Mouse (Mus musculus) brain, embryonic 14.5 days (tissue): ENCODE measurements around the gene Hoxb5. TPM values are rescaled to one million over a fixed set of nuclear protein-coding genes. Genes with fewer than 3 reads are reported as not detected.

ENCODE experiments used
- DNase-seq: peaks from one replicate; pipeline ENCODE4 v3.0.0-alpha.2; 2011; ENCODE audit warnings: low read depth
- CTCF ChIP-seq: fragments of 200-500 bp; IDR thresholded peaks from 2 replicates; pipeline ENCODE4 v1.5.1; 2012; ENCODE audit warnings: inconsistent platforms, mild to moderate bottlenecking, moderate library complexity, borderline replicate concordance; ENCODE audit not compliant: insufficient read depth, insufficient read length; ENCODE audit errors: extremely low read depth
- POLR2A ChIP-seq: fragments of 200-500 bp; IDR thresholded peaks from 2 replicates; pipeline ENCODE4 v1.6.1; 2012; ENCODE audit warnings: mild to moderate bottlenecking, inconsistent platforms, borderline replicate concordance; ENCODE audit not compliant: poor library complexity, insufficient read depth, insufficient read length, severe bottlenecking; ENCODE audit errors: extremely low read depth
- polyA plus RNA-seq: library from polyadenylated mRNA; depleted of rRNA; stranded (reverse); fragments of >200 nt; gene quantifications from 2 replicates; pipeline ENCODE4 v1.2.3, GENCODE M21; 2012

Gene Hoxb5
- polyA plus RNA-seq, 1 experiment: 43.9 TPM

DNA sequence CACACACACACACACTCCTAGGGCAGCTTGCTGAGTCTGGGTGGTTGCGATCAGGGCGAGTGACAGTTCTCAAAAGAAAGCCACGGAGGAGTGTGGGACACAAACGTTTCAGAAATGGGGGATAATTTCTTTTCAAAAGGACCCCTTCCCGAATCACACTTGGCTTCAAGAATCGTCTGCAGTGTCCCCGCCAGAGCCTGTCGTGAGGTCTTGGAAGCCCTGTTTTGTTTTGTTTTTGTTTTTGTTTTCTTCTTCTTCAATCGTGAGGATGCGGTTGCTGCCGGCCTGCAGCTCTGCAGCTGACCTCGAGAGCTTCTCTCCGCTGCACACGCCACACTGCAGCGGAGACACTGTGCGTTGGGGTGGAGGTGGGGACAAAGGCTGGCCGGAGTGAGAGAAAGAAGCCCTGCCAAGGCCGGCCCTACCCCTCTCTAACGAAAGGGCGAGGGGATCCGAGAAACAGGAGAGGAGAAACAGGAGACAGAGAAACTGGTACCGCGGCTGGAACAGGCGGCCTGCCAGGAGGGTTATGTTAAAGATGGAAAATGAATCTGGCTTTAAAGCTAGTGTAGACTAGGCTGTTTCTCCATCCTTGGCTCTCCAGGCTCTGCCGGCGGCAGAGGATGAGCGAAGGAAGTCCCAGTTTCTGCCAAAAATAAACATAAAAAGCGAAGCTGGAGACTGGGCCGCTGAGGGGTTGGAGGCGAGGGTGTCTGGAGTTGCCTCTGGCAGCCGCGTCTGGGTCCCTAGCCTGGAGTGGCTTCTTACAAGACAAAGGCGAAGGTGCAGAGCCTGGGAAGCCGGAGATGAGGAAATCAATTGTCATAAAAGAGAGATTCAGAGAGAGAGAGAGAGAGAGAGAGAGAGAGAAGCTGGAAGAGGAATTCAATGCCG lies 25.7 kb upstream of the Hoxb5 start:
- TF ChIP-seq POLR2A (no peak), CTCF (no peak)
- no peak for DNase-seq

DNA sequence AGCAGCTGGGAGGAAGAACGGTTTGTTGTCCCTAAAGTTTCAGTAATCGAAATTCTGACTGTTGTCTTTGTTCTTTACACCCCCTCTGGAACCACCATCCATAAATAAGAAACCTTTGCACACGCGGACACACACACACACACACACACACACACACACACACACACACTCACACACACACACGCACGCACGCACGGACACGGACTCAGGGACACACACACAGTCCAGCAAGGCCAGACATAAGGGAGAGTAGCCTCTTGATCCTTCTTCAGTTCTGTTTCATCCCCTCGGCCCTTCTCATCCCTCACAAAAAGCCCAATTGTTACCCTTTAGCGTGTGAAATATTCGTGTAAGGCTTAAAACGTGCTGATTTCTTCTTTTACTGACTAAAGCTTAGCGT lies 24.8 kb upstream of the Hoxb5 start:
- TF ChIP-seq POLR2A (no peak), CTCF (no peak)

DNA sequence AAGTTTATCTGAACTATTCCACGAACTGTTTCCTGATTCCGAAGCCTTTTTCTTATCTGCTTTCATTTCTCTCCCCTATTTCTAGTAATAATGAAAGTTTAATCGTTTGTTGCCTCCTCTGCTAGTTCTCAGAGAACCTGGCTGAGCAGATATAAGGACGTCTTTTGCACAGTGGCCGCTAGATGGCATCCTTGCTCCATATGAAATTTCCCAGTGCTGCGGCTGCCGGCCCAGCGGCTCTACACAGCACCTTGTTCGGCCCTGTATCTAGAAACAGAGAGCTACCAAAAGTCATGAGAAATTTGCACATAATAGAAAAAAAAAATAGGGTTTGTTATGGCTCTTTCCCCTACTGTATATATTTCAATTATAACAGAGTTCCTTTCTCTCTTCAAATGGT lies 24.4 kb upstream of the Hoxb5 start:
- TF ChIP-seq POLR2A: no peak
- TF ChIP-seq CTCF: peak; percentile 88

More for the DNA sequence above, 24.8 kb upstream of the Hoxb5 start:
- no peak for DNase-seq

DNA sequence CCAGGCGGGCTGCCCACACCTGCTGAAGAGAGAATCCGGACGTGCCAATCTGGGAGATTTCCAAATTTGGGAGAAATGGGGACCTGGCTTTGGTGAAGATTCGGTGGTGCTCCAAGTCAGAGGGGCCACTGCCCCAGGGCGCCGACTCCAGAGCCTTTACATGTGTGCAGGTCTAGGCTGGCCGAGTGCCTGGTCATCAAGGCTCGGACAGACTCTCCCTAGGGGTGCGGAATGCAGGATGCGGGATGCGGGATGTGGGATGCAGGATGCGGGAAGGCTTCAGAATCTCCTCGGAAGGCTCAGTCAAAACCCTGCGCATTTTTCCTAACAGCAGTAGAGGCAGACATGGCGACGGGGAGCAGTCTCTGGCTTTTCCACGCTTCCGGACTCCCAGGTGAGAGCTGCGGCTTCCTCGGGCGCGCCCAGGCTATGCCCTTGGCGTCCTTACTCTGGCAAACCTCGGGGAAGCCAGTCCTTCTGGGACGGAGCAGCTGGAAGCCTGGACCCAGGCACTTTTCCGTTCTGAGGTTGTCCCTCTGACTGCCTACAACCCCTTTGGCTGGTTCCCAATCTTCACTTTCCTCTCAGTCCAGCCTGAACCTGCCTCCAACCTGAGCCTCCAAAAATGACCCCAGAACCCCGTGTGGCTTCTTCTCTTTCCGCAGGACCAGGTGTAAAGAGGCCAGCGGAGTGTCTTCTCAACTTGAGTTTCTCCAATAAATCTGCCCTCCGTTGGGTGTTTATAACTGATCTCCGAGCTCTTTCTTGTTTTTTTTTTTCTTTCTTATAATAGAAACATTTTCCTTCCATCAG lies 23.5 kb upstream of the Hoxb5 start:
- TF ChIP-seq POLR2A (no peak), CTCF (no peak)
- no peak for DNase-seq

More for the DNA sequence above, 24.4 kb upstream of the Hoxb5 start:
- DNase-seq: peak; percentile 94

DNA sequence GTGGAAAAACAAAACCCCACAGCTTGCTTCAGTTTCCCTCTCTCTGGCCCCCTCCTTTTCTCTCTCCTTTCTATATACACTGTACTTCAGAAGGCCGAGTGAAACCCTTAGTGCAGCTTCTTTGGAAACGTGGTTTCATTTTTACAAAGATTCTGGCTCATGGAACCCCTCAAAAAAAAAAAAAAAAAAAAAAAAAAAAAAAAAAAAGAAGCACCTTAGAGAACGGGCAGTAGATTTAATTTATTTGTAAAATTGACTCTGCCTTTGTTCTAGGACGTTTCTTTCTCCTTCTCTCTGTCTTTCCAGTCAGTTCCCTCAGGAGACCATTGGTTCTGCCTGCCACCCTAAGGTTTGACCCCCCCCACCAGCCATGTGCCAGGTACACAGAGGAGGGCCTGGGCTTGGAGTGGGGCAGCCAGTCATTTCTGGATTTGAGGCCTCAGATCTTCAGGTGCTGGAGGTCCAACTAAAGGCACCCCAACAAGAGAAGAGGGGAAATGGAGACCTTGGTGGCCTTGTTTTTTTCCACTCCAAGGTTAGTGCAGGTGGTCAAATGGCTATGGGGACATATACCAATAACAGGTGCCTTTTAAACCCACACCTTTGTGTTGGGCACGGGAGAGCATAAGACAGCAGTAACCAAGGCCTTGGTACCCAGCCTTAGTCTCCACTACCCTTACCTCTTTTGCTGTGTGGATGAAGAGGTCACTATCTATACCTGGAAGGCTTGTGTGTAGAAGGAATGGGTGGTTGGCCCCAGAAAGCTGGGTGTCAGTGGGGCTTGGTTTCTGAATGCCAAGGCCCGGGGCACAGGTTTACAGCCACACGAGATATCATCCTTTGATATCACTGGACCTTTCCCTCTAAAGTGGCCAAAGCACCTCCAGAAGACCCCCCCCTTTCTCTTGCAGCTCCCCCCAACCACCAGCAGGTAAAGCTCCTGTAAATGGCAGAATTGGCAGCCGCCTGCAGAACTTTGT lies 22.4 kb upstream of the Hoxb5 start:
- no peak for DNase-seq
- TF ChIP-seq CTCF (no peak), POLR2A (no peak)

DNA sequence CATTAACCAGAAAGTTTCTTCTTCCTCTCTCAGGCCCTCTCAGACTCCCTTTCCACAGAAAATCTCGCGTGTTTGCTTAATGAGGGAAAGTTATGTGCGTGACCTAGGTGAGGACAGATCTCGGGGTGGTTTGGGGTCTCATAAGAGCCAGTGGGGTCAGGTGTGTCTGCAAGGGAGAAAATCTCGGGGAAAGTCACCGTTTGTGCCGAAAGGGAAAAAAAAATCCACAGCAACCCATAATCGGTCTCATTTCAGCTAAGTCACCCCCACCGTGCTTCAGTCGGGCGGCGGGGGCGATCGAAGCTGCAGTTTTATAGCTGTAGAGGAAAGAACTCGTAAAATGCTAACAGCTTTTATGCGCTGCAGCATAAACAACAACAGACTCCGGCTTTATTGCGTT lies 21.7 kb upstream of the Hoxb5 start:
- DNase-seq: no peak
- TF ChIP-seq POLR2A (no peak), CTCF (no peak)

DNA sequence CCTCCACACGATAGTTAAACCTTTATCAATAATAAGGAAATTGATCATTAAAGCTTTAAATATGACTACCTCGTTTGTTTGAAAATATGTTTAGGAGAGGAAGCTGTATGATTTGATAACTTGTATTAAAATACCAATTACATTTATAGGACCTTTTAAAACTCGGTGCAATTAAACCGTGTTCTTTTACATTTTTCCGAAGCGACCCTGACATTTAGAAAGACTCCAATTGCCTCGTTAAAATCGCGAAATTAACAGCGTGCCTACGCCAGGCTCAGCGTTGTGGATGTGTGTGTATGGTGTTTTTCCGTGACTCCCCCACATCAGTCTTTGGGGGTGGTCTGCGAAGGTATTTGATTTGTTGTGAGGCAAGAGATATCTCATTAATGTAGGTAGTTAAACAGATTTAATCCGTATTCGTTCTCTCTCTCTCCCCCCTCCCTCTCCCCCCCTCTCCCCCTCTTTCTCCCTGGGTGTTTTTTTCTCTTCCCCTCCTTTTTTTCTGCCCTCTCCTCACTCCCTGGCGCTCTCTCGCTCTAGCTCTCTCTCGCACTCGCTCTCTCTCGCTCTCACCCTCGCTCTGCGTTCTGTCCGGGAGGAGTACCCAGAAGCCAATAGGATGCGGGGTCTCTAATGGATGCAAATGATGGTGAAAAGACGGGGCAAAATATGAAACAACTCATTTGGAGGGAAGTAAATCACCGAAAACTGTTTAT lies 21.1 kb upstream of the Hoxb5 start, which contains the start of gene Hoxb8:
Gene Hoxb8 (plus strand): TSS at position 51 of the 716 bp plus-strand sequence.
- DNase-seq: no peak
- no peak for TF ChIP-seq POLR2A
- TF ChIP-seq CTCF: no peak

DNA sequence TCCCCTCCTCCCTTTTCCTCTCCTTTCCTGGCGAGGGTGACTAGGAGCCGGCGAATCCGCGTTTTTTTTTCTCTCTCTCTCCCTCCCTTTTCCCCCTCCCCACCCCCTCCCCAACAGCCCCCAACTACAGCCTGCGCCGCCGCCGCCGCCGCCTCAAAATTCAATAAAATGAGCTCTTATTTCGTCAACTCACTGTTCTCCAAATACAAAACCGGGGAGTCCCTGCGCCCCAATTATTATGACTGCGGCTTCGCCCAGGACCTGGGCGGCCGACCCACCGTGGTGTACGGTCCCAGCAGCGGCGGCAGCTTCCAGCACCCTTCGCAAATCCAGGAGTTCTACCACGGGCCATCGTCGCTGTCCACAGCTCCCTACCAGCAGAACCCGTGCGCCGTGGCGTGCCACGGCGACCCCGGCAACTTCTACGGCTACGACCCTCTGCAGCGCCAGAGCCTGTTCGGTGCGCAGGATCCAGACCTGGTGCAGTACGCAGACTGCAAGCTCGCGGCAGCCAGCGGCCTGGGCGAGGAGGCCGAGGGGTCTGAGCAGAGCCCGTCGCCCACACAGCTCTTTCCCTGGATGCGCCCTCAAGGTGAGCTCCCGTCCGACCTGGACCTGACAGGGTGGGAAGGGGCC lies 20.2 kb upstream of the Hoxb5 start:
- DNase-seq: no peak
- TF ChIP-seq CTCF (no peak), POLR2A (no peak)

DNA sequence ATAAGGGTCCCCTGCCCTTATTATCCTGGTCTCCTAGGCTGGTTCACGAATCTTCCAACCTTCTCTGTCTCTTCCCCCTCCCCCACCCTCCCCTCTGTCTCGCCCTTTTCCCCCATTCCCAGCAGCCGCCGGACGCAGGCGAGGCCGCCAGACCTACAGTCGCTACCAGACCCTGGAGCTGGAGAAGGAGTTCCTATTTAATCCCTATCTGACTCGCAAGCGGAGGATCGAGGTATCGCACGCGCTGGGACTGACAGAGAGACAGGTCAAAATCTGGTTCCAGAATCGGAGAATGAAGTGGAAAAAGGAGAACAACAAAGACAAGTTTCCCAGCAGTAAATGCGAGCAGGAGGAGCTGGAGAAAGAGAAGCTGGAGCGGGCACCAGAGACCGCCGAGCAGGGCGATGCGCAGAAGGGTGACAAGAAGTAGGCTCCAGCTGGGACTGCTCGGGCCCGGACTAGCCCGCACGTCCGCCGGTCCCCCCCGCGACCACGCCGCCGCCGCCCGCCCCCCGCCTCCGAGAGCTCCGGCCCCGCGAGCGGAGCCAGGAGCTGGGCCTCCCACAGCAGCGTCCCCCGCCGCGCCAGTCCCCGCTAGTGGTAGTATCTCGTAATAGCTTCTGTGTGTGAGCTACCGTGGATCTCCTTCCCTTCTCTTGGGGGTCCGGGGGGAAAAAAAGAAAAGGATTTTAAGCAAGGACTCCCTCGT lies 18.9 kb upstream of the Hoxb5 start:
- DNase-seq: peak; percentile 55

More for the DNA sequence above, 18.9 kb upstream of the Hoxb5 start:
- TF ChIP-seq CTCF (peak; percentile 32; the same call in 1 of the 2 replicates), POLR2A (no peak)
